In genomic region chr9:54529950-54530349, GRCm38 (mm10) we compare ENCODE assay signal across 45 mouse cellular contexts. TPM values are rescaled to one million over a fixed set of nuclear protein-coding genes. Genes with fewer than 3 reads are reported as not detected.
"Had no signal": no experiment of that assay in that cellular context is flagged by ENCODE, and none has a peak within 500 bp of the region (broad histone marks: within the 10 kb centered on the region; RNA-seq: fewer than 3 reads in every experiment).

No protein-coding gene starts in this region.

- H3K27me3 ChIP-seq: heart, embryonic 13.5 days; heart, embryonic 15.5 days; hindbrain, embryonic 13.5 days; hindbrain, embryonic 15.5 days; intestine, embryonic 15.5 days; kidney, embryonic 15.5 days had no signal

- H3K4me3 ChIP-seq: heart, embryonic 13.5 days; heart, embryonic 15.5 days; hindbrain, embryonic 10.5 days; hindbrain, embryonic 12.5 days; hindbrain, embryonic 13.5 days; hindbrain, embryonic 15.5 days; intestine, embryonic 15.5 days; kidney, embryonic 15.5 days; layer of hippocampus, adult 2 months; left cerebral cortex, adult 2 months had no signal

- H3K36me3 ChIP-seq: heart, embryonic 13.5 days; heart, embryonic 15.5 days; hindbrain, embryonic 10.5 days; hindbrain, embryonic 12.5 days; hindbrain, embryonic 13.5 days; hindbrain, embryonic 15.5 days; intestine, embryonic 15.5 days; kidney, embryonic 15.5 days had no signal

- H3K4me2 ChIP-seq: heart, embryonic 11.5 days; heart, embryonic 13.5 days; heart, embryonic 15.5 days; hindbrain, embryonic 12.5 days; hindbrain, embryonic 13.5 days; hindbrain, embryonic 14.5 days; hindbrain, embryonic 15.5 days; intestine, embryonic 15.5 days; kidney, embryonic 15.5 days had no signal

- ATAC-seq: hindbrain, embryonic 16.5 days; hindbrain, postnatal 0 days; inflammation-experienced regulatory T-cells, adult 6 months; intestine, embryonic 15.5 days; intestine, embryonic 16.5 days; intestine, postnatal 0 days had no signal

- H3K27ac ChIP-seq: heart, embryonic 13.5 days; heart, embryonic 15.5 days; hindbrain, embryonic 10.5 days; hindbrain, embryonic 12.5 days; hindbrain, embryonic 13.5 days; hindbrain, embryonic 14.5 days; hindbrain, embryonic 15.5 days; hindbrain, postnatal 0 days; intestine, embryonic 15.5 days; kidney, embryonic 15.5 days; kidney, postnatal 0 days; layer of hippocampus, adult 2 months; left cerebral cortex, adult 2 months had no signal

- DNase-seq: heart, postnatal 14 days; heart, postnatal 36 days; heart, postnatal 4 days; kidney, adult 11 months; kidney, adult 18-20 months; kidney, adult 2 months; kidney, adult 8-10 months; kidney, adult 9 months; kidney, postnatal 10 days; kidney, postnatal 14 days; kidney, postnatal 25 days; kidney, postnatal 36 days; kidney, postnatal 4 days; layer of hippocampus, adult 9-11 months; layer of hippocampus, postnatal 36 days had no signal

- H3K9ac ChIP-seq: heart, embryonic 13.5 days; heart, embryonic 15.5 days; hindbrain, embryonic 12.5 days; hindbrain, embryonic 13.5 days; hindbrain, embryonic 14.5 days; hindbrain, embryonic 15.5 days; intestine, embryonic 15.5 days; kidney, embryonic 15.5 days had no signal

- H3K4me1 ChIP-seq: heart, embryonic 15.5 days; hindbrain, embryonic 10.5 days; intestine, embryonic 15.5 days; kidney, embryonic 15.5 days had no signal

- H3K9me3 ChIP-seq: heart, embryonic 13.5 days; heart, embryonic 15.5 days; hindbrain, embryonic 10.5 days; hindbrain, embryonic 12.5 days; hindbrain, embryonic 13.5 days; hindbrain, embryonic 15.5 days; intestine, embryonic 15.5 days; kidney, embryonic 15.5 days had no signal

RNA-seq across cellular contexts. Expression of gene Sh2d7, which starts 8.8 kb away (rescaled TPM):
- total RNA-seq: heart, postnatal 14 days; heart, postnatal 25 days; heart, postnatal 36 days; heart, postnatal 4 days; hematopoietic stem cell, adult 5-6 weeks; hindbrain, postnatal 0 days; layer of hippocampus, adult 2 months; layer of hippocampus, adult 8-10 months; layer of hippocampus, postnatal 10 days; layer of hippocampus, postnatal 25 days; left cerebral cortex, adult 18-20 months had no signal
- polyA plus RNA-seq: heart, embryonic 11.5 days; heart, embryonic 13.5 days; heart, embryonic 14.5 days; heart, embryonic 15.5 days; heart, embryonic 16.5 days; heart, postnatal 0 days; hindbrain, embryonic 10.5 days; hindbrain, embryonic 12.5 days; hindbrain, embryonic 14.5 days; hindbrain, embryonic 15.5 days; inflammation-experienced regulatory T-cells, adult 6 months; intestine, embryonic 14.5 days; intestine, embryonic 15.5 days; intestine, embryonic 16.5 days; intestine, postnatal 0 days; kidney, adult 2 months; kidney, embryonic 14.5 days; kidney, embryonic 15.5 days; kidney, embryonic 16.5 days; kidney, postnatal 0 days had no signal

RNA-seq across cellular contexts. Expression of gene Cib2, which starts 30.1 kb away (rescaled TPM):
- total RNA-seq: hematopoietic stem cell, adult 5-6 weeks had no signal
